Mouse (Mus musculus) lung, adult 2 months (tissue): ENCODE measurements around the gene Cpsf6.

Experiments
- CTCF ChIP-seq: fragments of 200-500 bp; IDR thresholded peaks from 2 replicates; pipeline ENCODE4 v1.5.1; 2011; ENCODE audit warnings: mild to moderate bottlenecking, low read length, control low read depth; ENCODE audit not compliant: insufficient read depth
- POLR2A ChIP-seq: fragments of 200-500 bp; IDR thresholded peaks from 2 replicates; pipeline ENCODE4 v1.6.1; 2011; ENCODE audit warnings: low read depth, mild to moderate bottlenecking, control low read depth, low read length, borderline replicate concordance; ENCODE audit errors: extremely low read depth

DNA sequence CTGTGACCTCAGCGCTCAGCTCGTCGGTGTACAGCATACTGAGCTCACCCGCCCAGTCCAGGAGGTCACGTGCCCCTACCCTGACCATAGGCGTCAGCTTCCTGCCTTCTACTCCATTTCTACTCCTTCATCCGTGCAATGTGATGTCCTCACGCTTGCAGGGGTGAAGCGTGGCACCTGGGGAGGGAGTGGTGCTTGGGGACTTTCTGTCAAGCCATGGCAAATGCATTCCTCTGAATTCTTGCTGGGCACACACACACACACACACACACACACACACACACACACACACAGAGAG lies 37.6 kb upstream of the Cpsf6 start:
- TF ChIP-seq POLR2A (no peak), CTCF (no peak)
